Mouse (Mus musculus): ENCODE measurements around the gene Csnk1e. TPM values are rescaled to one million over a fixed set of nuclear protein-coding genes. Genes with fewer than 3 reads are reported as not detected.
A peak's percentile ranks its signal among the peaks of the same experiment; 100 is the strongest.

Csnk1e gene
- polyA plus RNA-seq, 1 experiment from 2014 or later, result 81.0 TPM

GRCm38 (mm10) chr15:79368313-79368811, 87.0 kb downstream of the Csnk1e start:
- 69% methylated on average over 14 of the region's 14 CpGs for WGBS
- no peak for ATAC-seq (ENCODE audit: insufficient number of reproducible peaks, low FRiP score, low TSS enrichment, low read depth)

More at GRCm38 (mm10) chr15:79368313-79368811, 87.0 kb downstream of the Csnk1e start:
- 0 out of 2 replicates have a peak, but pooled peaks cover 2% of the 10 kb centered on the region for H3K4me1 ChIP-seq
- H3K4me3 ChIP-seq, result no peak overlapping the region
- no peak overlapping the region for H3K9ac ChIP-seq
- H3K4me2 ChIP-seq, result no peak overlapping the region
- no peaks in the 10 kb centered on the region for H3K27me3 ChIP-seq
- H3K36me3 ChIP-seq, result peaks cover 92% of the 10 kb centered on the region
- H3K9me3 ChIP-seq, result no peaks in the 10 kb centered on the region
- no peak overlapping the region for H3K27ac ChIP-seq

MicroRNAs within 50 kb of the gene (microRNA counts, 519-probe panel; counts per million panel counts)
- 1,678 counts per million, percentile 24 among the panel's probes with 10 or more counts for microRNA mmu-miR-1943

Small RNA genes within 50 kb of the gene (microRNA-seq; reads per million reads assigned to microRNA genes)
- gene Gm44302 (not detected), gene Mir1943 (2.7 reads per million, percentile 6 among the genes with 10 or more reads in this experiment)

Other genes starting within 250 kb of the Csnk1e start
- gene Pick1, start 226.4 kb downstream of the Csnk1e start, polyA plus RNA-seq (2015; fragmentation: Nextera tagmentation; extraction: Ambion mirVana), result 43.8 and 45.8 TPM in 2 replicates
- gene Gm49486, start 226.2 kb downstream of the Csnk1e start, polyA plus RNA-seq (2015; fragmentation: Nextera tagmentation; extraction: Ambion mirVana), result 1.1 and 1.2 TPM in 2 replicates
- gene Slc16a8, start 200.8 kb downstream of the Csnk1e start, polyA plus RNA-seq (2015; fragmentation: Nextera tagmentation; extraction: Ambion mirVana), result 0.12 and 0.36 TPM in 2 replicates
- gene Baiap2l2, start 170.0 kb downstream of the Csnk1e start, polyA plus RNA-seq (2015; fragmentation: Nextera tagmentation; extraction: Ambion mirVana), result 17.2 and 19.7 TPM in 2 replicates
- gene Pla2g6, start 127.2 kb downstream of the Csnk1e start, polyA plus RNA-seq (2015; fragmentation: Nextera tagmentation; extraction: Ambion mirVana), result 12.9 and 14.2 TPM in 2 replicates
- 4.2 and 4.7 TPM in 2 replicates for gene Maff, start 108.9 kb downstream of the Csnk1e start, polyA plus RNA-seq (2015; fragmentation: Nextera tagmentation; extraction: Ambion mirVana)
- 87.5 and 99.8 TPM in 2 replicates for gene Tmem184b, start 52.0 kb downstream of the Csnk1e start, polyA plus RNA-seq (2015; fragmentation: Nextera tagmentation; extraction: Ambion mirVana)
- gene Kcnj4, start 49.7 kb upstream of the Csnk1e start, polyA plus RNA-seq (2015; fragmentation: Nextera tagmentation; extraction: Ambion mirVana), result not detected in 2 replicates
- gene Kdelr3, start 60.8 kb upstream of the Csnk1e start, polyA plus RNA-seq (2015; fragmentation: Nextera tagmentation; extraction: Ambion mirVana), result 211 and 223 TPM in 2 replicates
- gene Ddx17, start 91.2 kb upstream of the Csnk1e start, polyA plus RNA-seq (2015; fragmentation: Nextera tagmentation; extraction: Ambion mirVana), result 41.6 and 54.0 TPM in 2 replicates
- gene Dmc1, start 149.5 kb upstream of the Csnk1e start, polyA plus RNA-seq (2015; fragmentation: Nextera tagmentation; extraction: Ambion mirVana), result 2.6 and 2.8 TPM in 2 replicates
- 0.82 and 0.88 TPM in 2 replicates for gene Fam227a, start 203.4 kb upstream of the Csnk1e start, polyA plus RNA-seq (2015; fragmentation: Nextera tagmentation; extraction: Ambion mirVana)
- 49.3 and 52.6 TPM in 2 replicates for gene Cby1, start 203.6 kb upstream of the Csnk1e start, polyA plus RNA-seq (2015; fragmentation: Nextera tagmentation; extraction: Ambion mirVana)
- 216 and 223 TPM in 2 replicates for gene Tomm22, start 215.3 kb upstream of the Csnk1e start, polyA plus RNA-seq (2015; fragmentation: Nextera tagmentation; extraction: Ambion mirVana)
- 20.2 and 27.8 TPM in 2 replicates for gene Josd1, start 232.4 kb upstream of the Csnk1e start, polyA plus RNA-seq (2015; fragmentation: Nextera tagmentation; extraction: Ambion mirVana)
- gene Gtpbp1, start 235.3 kb upstream of the Csnk1e start, polyA plus RNA-seq (2015; fragmentation: Nextera tagmentation; extraction: Ambion mirVana), result 35.0 and 36.0 TPM in 2 replicates